Mouse (Mus musculus): Measurements from ENCODE around the gene Ndufaf7.

DNA sequence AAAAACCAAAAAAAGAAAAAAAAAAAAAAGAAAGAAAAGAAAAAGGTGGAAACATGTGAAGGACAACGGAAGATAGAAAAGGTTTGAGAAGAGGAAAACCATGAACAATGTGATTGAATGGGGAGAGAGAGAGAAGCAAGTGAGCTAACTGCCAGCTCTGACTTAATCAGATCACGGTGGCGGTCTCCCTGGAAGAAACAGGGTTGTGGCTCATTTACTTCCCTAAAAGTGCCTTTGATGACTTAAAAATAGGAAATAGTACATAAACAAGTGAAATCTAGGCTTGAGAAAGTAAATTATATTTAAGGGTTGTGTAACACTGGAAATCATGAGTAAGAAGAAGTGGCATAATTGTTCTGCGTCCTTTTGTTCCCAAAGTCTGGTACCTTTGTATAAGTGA, 2.0 kb downstream of the Ndufaf7 start:
- TF ChIP-seq CTCF (IDR thresholded peaks at IDR 0.05; ENCODE audit: low read depth, low read length) = no peak
- TF ChIP-seq TAL1 (conservative IDR thresholded peaks at IDR 0.05; ENCODE audit: low read depth, low read length) = no peak
- TF ChIP-seq GATA2 (IDR thresholded peaks at IDR 0.05; ENCODE audit: borderline replicate concordance, low read depth, low read length) = no peak
- TF ChIP-seq POLR2AphosphoS5 (IDR thresholded peaks at IDR 0.05; ENCODE audit: insufficient replicate concordance, low read depth, low read length) = no peak

All from G1E (cell line).